Mouse (Mus musculus) ES-Bruce4 (cell line): Measurements from ENCODE around the gene Mettl27. TPM values are rescaled to one million over a fixed set of nuclear protein-coding genes. Genes with fewer than 3 reads are reported as not detected.

Experiments used
- H3K27ac ChIP-seq: 2 replicates; pipeline ENCODE4 v1.5.1; 2012; ENCODE audit warnings: low read length, inconsistent platforms; ENCODE audit not compliant: insufficient read depth
- H3K27me3 ChIP-seq: 2 replicates; pipeline ENCODE4 v1.6.1; 2012; ENCODE audit warnings: mild to moderate bottlenecking, low read length, inconsistent platforms; ENCODE audit not compliant: control insufficient read depth, poor library complexity, insufficient read depth, severe bottlenecking
- H3K36me3 ChIP-seq: 2 replicates; pipeline ENCODE4 v1.6.1; 2012; ENCODE audit warnings: inconsistent platforms, mild to moderate bottlenecking, low read length, moderate library complexity; ENCODE audit not compliant: control insufficient read depth, poor library complexity, insufficient read depth, severe bottlenecking
- H3K4me1 ChIP-seq: one replicate; pipeline ENCODE4 v1.8.1; 2011; ENCODE audit warnings: low read length; ENCODE audit not compliant: control insufficient read depth, insufficient read depth
- H3K4me3 ChIP-seq: 2 replicates; pipeline ENCODE4 v1.5.1; 2011; ENCODE audit warnings: low read depth, mild to moderate bottlenecking, low read length
- H3K9ac ChIP-seq: 2 replicates; pipeline ENCODE4 v1.6.1; 2012; ENCODE audit warnings: low read depth, mild to moderate bottlenecking, inconsistent platforms; ENCODE audit not compliant: poor library complexity, severe bottlenecking
- H3K9me3 ChIP-seq: replicated peaks from 2 replicates; pipeline ENCODE4 v1.6.1; 2012; ENCODE audit warnings: mild to moderate bottlenecking, low read length, inconsistent platforms; ENCODE audit not compliant: control insufficient read depth, poor library complexity, insufficient read depth, severe bottlenecking
- CTCF ChIP-seq: IDR thresholded peaks from one replicate; pipeline ENCODE4 v1.8.1; 2011; ENCODE audit warnings: low read depth, low read length
- EP300 ChIP-seq: IDR thresholded peaks from 2 replicates; pipeline ENCODE4 v1.6.1; 2011; ENCODE audit warnings: low read depth, low read length; ENCODE audit not compliant: insufficient read depth
- POLR2A ChIP-seq: IDR thresholded peaks from one replicate; pipeline ENCODE4 v1.8.1; 2011; ENCODE audit warnings: low read length; ENCODE audit not compliant: insufficient read depth
- polyA plus RNA-seq: library from polyadenylated mRNA; stranded (reverse); fragments of >200 nt; gene quantifications from 2 replicates; pipeline ENCODE4 v1.2.4, GENCODE M21; 2011; ENCODE audit warnings: low read depth; ENCODE audit not compliant: missing spikeins, insufficient read depth, insufficient read length

Gene Mettl27
- polyA plus RNA-seq, 1 experiment = 36.3 TPM

GRCm38 (mm10) chr5:134973081-134973480 lies 40.9 kb downstream of the Mettl27 start:
- Histone ChIP-seq H3K4me1 (peaks cover 6% of the 10 kb centered on the region), H3K36me3 (no peaks in the 10 kb centered on the region), H3K9me3 (no peaks in the 10 kb centered on the region), H3K4me3 (no peak overlapping the region), H3K27ac (peak overlapping the region; percentile 77), H3K9ac (0 out of 2 replicates have a peak overlapping the region, but pooled peaks have one; percentile 0), H3K27me3 (no peaks in the 10 kb centered on the region)
- TF ChIP-seq POLR2A = no peak
- TF ChIP-seq EP300 = no peak
- no peak for TF ChIP-seq CTCF

- Histone ChIP-seq H3K9me3 (no peaks in the 10 kb centered on the region), H3K27ac (peak overlapping the region; percentile 77), H3K4me3 (no peak overlapping the region), H3K9ac (0 out of 2 replicates have a peak overlapping the region, but pooled peaks have one; percentile 0), H3K36me3 (no peaks in the 10 kb centered on the region), H3K4me1 (peaks cover 3% of the 10 kb centered on the region), H3K27me3 (no peaks in the 10 kb centered on the region)
- TF ChIP-seq CTCF (no peak), EP300 (0 out of 2 replicates have a peak, but pooled peaks have one; percentile 51)
Measured at GRCm38 (mm10) chr5:134973526-134973925, 41.4 kb downstream of the Mettl27 start.

GRCm38 (mm10) chr5:134974294-134974693 lies 42.1 kb downstream of the Mettl27 start:
- no peak overlapping the region for H3K9ac ChIP-seq
- H3K4me1 ChIP-seq = peaks cover 5% of the 10 kb centered on the region
- no peak for TF ChIP-seq CTCF
- no peak for TF ChIP-seq EP300
- no peak for TF ChIP-seq POLR2A
- no peak overlapping the region for H3K4me3 ChIP-seq
- H3K36me3 ChIP-seq = no peaks in the 10 kb centered on the region
- H3K27me3 ChIP-seq = no peaks in the 10 kb centered on the region
- peak overlapping the region; percentile 42; the same call in 1 of the 2 replicates for H3K27ac ChIP-seq
- H3K9me3 ChIP-seq = no peaks in the 10 kb centered on the region

GRCm38 (mm10) chr5:134974921-134975320 lies 42.8 kb downstream of the Mettl27 start:
- Histone ChIP-seq H3K4me1 (peaks cover 5% of the 10 kb centered on the region), H3K27me3 (no peaks in the 10 kb centered on the region), H3K9me3 (no peaks in the 10 kb centered on the region), H3K27ac (no peak overlapping the region), H3K9ac (no peak overlapping the region), H3K36me3 (no peaks in the 10 kb centered on the region), H3K4me3 (no peak overlapping the region)
- TF ChIP-seq CTCF (no peak), EP300 (no peak), POLR2A (no peak)

- Histone ChIP-seq H3K4me3 (no peak overlapping the region), H3K27me3 (no peaks in the 10 kb centered on the region), H3K36me3 (no peaks in the 10 kb centered on the region), H3K9ac (no peak overlapping the region), H3K9me3 (no peaks in the 10 kb centered on the region), H3K27ac (no peak overlapping the region), H3K4me1 (peaks cover 5% of the 10 kb centered on the region)
- TF ChIP-seq EP300 = no peak
- no peak for TF ChIP-seq POLR2A
- no peak for TF ChIP-seq CTCF
Measured at GRCm38 (mm10) chr5:134976164-134976563, 44.0 kb downstream of the Mettl27 start.

GRCm38 (mm10) chr5:134976577-134977250 lies 44.5 kb downstream of the Mettl27 start:
- TF ChIP-seq EP300 (no peak), CTCF (no peak), POLR2A (no peak)
- Histone ChIP-seq H3K9me3 (no peaks in the 10 kb centered on the region), H3K27me3 (no peaks in the 10 kb centered on the region), H3K4me1 (peaks cover 5% of the 10 kb centered on the region), H3K27ac (no peak overlapping the region), H3K9ac (no peak overlapping the region), H3K36me3 (no peaks in the 10 kb centered on the region), H3K4me3 (no peak overlapping the region)
